Mouse (Mus musculus): ENCODE measurements around the gene Cngb1.
"Not testable (repeated sequence)": the region's sequence is repeated elsewhere in the genome, so short reads cannot be mapped to it uniquely, and the experiment has no call there.

Cngb1 gene

GRCm38 (mm10) chr8:95249847-95250246 lies 56.5 kb downstream of the Cngb1 start:
- CTCF ChIA-PET: no interaction called here

DNA sequence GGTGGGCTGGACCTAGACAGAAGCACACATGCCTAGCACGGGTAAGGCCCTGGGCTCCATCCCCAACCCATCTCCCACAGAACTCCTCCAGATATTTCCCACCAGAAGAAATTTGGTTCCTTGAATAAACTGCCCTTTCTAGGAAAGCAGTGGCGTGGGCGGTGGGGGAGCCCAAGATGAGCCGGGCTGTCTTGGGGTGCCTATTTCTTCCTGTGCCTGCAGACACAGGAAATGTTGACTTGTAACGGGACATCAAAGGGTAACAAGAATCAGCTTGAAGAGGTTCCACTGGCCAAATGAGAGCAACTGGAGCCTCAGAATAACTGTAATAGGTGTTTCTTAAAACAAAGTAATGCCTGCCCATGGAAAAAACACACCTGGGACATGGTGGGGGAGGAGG lies 59.1 kb downstream of the Cngb1 start:
- CTCF ChIA-PET: no interaction called here

DNA sequence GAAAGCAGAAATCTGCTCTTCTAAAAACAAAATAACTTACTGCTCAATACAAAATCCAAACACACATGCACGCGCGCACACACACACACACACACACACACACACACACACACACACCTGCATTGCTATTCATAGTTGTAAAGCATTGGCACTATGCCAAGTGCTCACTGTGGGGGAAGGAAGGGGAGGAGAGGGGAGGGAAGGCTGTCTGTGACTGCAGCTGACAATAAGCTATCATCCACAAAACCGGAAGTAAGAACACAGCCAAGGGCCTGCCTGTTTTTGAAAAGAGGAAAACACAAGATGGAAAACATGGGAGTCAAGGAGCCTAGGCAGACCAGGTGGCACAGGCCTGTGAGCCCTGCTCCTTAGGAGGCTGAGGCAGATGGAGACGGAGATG lies 61.2 kb downstream of the Cngb1 start:
- CTCF ChIA-PET: interaction anchor here (0.7 to 1.0 kb wide), 2 partner anchors 9 to 420 kb away, joined by 3 to 5 read pairs; no protein-coding TSS in a partner anchor

- CTCF ChIA-PET: no interaction called here
Observed at GRCm38 (mm10) chr8:95243853-95244252, 62.5 kb downstream of the Cngb1 start.

GRCm38 (mm10) chr8:95242826-95243571 lies 63.4 kb downstream of the Cngb1 start:
- CTCF ChIA-PET: no interaction called here

- CTCF ChIA-PET: no interaction called here
Observed at GRCm38 (mm10) chr8:95242099-95242825, 64.1 kb downstream of the Cngb1 start.

DNA sequence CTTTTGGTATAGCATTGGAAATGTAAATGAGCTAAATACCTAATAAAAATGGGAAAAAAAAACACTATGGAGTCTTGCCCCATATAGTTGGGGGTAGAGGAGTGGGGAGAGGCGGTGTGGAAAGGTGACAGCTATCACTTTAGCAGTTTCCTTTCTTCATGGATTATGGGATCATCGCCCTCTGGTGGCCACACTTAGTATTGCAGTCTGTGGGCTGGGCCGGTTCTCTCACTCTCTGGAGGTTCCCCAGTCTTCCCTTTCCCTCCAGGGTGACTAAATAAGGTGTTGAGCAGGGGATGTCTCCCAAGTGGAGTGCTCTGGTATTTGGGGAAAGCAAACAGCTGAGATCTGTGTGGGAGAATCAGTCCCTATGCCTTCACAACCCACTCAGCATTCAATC lies 70.7 kb downstream of the Cngb1 start:
- CTCF ChIA-PET: interaction anchor here (1.0 to 1.4 kb wide), 2 partner anchors 10 to 18 kb away, joined by 3 to 5 read pairs; no protein-coding TSS in a partner anchor

GRCm38 (mm10) chr8:95230086-95230485 lies 76.3 kb downstream of the Cngb1 start:
- CTCF ChIA-PET: not testable (repeated sequence)

- CTCF ChIA-PET: no interaction called here
Observed at GRCm38 (mm10) chr8:95227151-95227468, 79.3 kb downstream of the Cngb1 start.

- CTCF ChIA-PET: no interaction called here
Observed at GRCm38 (mm10) chr8:95226251-95227150, 79.9 kb downstream of the Cngb1 start.

DNA sequence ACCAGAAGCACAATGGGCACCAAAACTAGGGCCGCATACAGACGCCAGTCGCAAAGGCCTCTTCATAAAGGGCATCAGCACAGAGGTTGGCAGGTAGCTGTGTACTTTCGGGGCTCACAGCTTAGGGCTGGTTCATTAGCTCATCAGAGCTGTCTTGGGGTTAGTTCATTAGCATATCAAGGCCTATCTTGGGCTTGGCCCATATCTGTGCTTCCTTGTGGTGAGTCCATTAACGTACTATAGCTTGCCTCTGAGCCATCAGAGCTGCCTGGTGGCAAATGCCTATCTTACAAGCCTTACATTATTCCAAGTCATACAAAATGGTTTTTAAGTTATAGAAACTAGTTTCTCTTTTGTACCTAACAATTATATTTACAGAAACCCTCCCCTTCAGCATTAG lies 82.4 kb downstream of the Cngb1 start:
- CTCF ChIA-PET: no interaction called here

- CTCF ChIA-PET: interaction anchor here (0.6 kb wide), 2 partner anchors 32 to 168 kb away, joined by 3 read pairs; no protein-coding TSS in a partner anchor
Observed at GRCm38 (mm10) chr8:95221045-95221444, 85.3 kb downstream of the Cngb1 start.

DNA sequence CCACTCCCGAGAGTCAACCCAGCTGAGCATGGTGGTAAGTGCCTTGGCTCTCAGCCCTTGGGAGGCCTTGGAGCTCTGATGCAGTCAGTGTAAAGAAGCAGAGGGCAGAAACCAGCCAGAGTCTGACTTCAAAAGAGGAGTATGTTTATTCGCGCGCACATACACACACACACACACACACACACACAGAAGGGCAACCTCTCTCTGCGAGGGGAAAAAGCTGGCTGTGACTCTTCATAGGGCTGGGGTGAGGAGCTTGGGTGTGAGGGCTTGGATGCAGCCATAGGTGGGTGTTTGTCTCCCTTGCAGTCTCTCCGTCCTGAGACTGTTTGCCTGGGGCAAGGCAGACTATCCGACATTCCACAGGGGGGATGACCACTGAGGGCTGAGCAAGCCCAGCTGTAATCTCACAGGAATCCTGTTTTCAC lies 85.8 kb downstream of the Cngb1 start:
- CTCF ChIA-PET: no interaction called here

DNA sequence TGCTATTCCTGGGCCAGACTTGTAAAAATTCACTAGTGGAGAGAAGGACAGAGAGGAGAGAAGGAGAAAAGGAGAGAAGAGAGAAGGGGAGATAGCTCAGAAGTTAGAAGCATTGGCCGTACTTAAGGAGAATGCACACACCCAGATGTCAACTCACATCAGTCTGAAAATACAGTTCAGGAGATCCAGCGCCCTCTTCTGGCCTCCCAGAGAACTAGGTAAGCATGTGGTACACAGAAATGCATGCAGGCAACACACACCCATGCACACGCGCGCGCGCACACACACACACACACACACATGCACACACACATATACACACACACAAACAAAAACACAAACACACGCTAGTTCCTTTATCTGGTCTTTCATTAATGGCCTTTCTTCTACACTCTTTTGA lies 86.8 kb downstream of the Cngb1 start:
- CTCF ChIA-PET: no interaction called here

DNA sequence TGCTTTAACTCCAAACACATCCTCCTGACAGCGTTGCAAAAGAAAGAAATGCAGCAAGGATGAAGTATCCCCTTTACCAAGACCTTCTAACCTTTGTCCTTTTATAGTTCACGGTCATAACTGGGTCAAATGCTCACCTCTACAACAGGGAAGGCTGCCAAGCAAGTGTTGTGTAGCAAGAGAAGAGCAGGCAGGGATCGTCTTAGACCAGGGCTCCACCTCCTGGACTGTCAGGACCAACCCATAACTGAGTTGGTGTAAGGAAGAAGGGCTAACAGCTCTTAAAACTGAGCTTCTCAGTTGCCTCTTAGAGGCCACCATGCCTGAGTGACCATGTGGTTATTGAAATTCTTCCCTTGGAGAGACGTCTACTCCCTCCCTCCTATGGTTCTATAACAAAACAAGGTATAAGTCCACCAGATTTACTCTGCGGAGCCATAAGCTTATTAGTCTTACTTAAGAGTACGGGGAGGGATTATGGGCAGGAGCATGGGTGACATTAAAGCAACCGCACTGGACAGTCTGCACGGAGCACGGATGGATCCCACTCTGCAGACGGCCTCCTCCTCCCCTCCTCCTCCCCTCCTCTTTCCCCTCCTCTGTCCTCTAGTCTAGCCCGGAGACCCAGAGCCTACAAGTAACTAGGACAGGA lies 90.5 kb downstream of the Cngb1 start:
- CTCF ChIA-PET: no interaction called here

DNA sequence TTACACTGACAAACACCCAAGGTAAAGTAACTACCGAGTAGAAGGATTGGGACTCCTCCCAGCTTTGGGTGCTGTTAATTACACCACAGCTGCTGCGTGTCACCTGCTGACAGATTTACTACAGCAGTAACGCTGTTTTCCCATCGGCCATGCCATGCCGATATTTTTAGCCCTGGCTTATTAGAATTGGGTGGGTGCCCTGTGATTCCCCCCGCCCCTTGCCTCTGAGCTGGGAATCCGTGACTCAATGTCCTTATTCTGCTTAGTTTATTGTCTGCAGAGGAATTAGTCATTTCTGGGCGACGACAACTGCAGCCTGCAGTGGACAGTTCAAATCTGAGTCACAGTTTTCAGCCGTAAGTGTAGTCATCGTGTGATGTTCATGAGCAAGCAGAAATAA lies 96.5 kb downstream of the Cngb1 start:
- CTCF ChIA-PET: interaction anchor here (0.6 kb wide), 1 partner anchor 266 kb away, joined by 3 read pairs; no protein-coding TSS in a partner anchor

- CTCF ChIA-PET: no interaction called here
Observed at GRCm38 (mm10) chr8:95205946-95206345, 100.4 kb downstream of the Cngb1 start.

DNA sequence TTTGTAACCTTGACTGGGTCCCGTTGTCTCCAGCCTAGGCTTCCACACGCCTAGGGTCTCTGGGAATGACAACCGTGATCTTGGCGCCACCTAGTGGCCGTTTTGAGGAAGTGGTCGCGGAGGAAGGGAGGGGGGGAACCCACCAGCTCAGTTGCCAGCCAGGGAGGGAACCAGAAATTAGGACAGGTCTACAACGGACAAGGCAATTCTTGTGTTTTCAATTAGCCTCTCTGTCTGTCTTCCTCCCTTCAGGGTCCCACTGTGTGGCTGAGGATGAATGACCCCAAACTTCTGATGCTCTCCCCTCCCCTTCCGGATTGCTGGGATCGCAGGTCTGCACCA lies 102.4 kb downstream of the Cngb1 start:
- CTCF ChIA-PET: no interaction called here

DNA sequence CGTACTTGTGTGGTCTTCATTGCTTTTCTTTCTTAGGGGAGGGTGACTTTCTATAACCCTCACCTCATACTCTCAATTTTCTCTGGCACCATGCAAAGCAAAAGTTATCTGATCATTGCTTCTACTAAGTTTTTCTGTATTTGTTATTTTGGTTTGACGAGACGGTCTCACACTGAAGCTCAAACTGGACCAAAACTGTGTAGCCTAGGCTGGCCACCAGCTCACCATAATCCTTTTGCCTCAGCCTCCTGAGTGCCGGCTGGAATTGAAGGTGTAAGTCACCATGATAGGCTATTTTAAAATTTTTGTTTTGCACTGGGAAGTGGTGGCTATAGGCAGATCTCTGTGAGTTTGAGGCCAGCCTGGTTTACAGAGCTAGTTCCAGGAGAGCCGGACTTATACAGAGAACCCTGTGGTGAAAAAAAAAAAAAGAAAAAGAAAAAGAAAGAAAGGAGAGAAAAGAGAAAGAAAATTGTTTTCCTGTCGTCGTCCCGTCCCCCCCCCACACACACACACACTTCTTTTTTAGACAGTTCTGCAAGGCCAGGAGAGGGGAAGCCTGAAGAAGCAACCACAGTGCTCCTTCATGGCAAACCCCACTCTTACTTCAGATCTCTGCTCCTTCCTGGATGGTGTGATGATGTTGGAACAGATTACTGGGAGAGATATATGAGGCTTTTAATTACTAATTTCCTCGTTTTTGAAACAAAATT lies 102.9 kb downstream of the Cngb1 start:
- CTCF ChIA-PET: interaction anchor here (0.7 kb wide), 1 partner anchor 238 kb away, joined by 5 read pairs; no protein-coding TSS in a partner anchor

GRCm38 (mm10) chr8:95202649-95203275 lies 103.6 kb downstream of the Cngb1 start, which contains the start of gene Kifc3:
Gene Kifc3, minus strand, starts transcription at chr8:95202812.
- CTCF ChIA-PET: interaction anchor here (0.7 kb wide), 1 partner anchor 238 kb away, joined by 5 read pairs; no protein-coding TSS in a partner anchor
